Mouse (Mus musculus) ES-Bruce4 (cell line): ENCODE measurements at regions not wholly inside any gene's neighbourhood (a gene's known extent, or its start where the extent isn't known, plus 50 kb on each side); places are given as distances from the start of the nearest gene placed in this dataset.

ENCODE experiments used
- H3K27ac ChIP-seq: 2 replicates; pipeline ENCODE4 v1.5.1; 2012; ENCODE audit warnings: low read length, inconsistent platforms; ENCODE audit not compliant: insufficient read depth
- H3K27me3 ChIP-seq: 2 replicates; pipeline ENCODE4 v1.6.1; 2012; ENCODE audit warnings: mild to moderate bottlenecking, low read length, inconsistent platforms; ENCODE audit not compliant: control insufficient read depth, poor library complexity, insufficient read depth, severe bottlenecking
- H3K36me3 ChIP-seq: 2 replicates; pipeline ENCODE4 v1.6.1; 2012; ENCODE audit warnings: inconsistent platforms, mild to moderate bottlenecking, low read length, moderate library complexity; ENCODE audit not compliant: control insufficient read depth, poor library complexity, insufficient read depth, severe bottlenecking
- H3K4me1 ChIP-seq: one replicate; pipeline ENCODE4 v1.8.1; 2011; ENCODE audit warnings: low read length; ENCODE audit not compliant: control insufficient read depth, insufficient read depth
- H3K4me3 ChIP-seq: 2 replicates; pipeline ENCODE4 v1.5.1; 2011; ENCODE audit warnings: low read depth, mild to moderate bottlenecking, low read length
- H3K9ac ChIP-seq: 2 replicates; pipeline ENCODE4 v1.6.1; 2012; ENCODE audit warnings: low read depth, mild to moderate bottlenecking, inconsistent platforms; ENCODE audit not compliant: poor library complexity, severe bottlenecking
- H3K9me3 ChIP-seq: replicated peaks from 2 replicates; pipeline ENCODE4 v1.6.1; 2012; ENCODE audit warnings: mild to moderate bottlenecking, low read length, inconsistent platforms; ENCODE audit not compliant: control insufficient read depth, poor library complexity, insufficient read depth, severe bottlenecking
- CTCF ChIP-seq: IDR thresholded peaks from one replicate; pipeline ENCODE4 v1.8.1; 2011; ENCODE audit warnings: low read depth, low read length
- EP300 ChIP-seq: IDR thresholded peaks from 2 replicates; pipeline ENCODE4 v1.6.1; 2011; ENCODE audit warnings: low read depth, low read length; ENCODE audit not compliant: insufficient read depth
- POLR2A ChIP-seq: IDR thresholded peaks from one replicate; pipeline ENCODE4 v1.8.1; 2011; ENCODE audit warnings: low read length; ENCODE audit not compliant: insufficient read depth

DNA sequence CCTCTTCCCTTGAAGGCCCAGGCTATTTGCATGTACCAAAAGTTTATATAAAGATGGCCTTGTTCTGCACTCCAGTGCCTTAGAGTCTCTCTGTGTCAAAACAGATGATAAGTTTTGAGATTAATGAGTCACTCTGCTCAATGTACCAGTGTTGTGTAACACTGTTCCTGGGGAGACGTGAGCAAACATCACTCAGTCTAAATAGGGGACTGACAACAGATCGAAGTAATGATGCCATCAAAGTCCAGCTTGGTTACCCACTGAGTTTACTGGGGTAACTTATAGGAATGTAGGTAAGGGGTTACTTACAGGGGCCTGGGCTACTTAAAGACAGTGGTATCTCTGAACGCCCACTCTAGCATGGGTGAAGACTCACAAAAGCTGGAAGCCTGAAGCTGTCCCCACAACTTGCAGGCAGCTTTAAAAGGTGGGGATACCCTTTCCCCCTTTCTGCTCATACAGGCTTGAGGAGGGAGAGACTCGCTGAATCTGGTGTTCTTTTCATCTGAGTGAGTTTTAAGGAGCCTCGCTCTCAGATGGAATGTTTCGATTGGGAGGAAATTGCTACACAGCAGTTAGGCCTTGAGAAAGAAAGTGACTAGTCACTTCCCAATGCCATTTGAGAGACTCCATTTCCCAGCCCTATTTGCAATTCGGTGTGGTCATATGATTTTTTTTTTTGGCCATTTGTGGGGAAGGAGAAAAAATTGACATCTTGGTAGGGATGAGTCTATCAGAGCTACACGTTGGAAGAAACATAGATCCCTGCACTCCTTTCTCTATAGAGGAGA lies 134.4 kb upstream of the Atp6ap2 start:
- Histone ChIP-seq H3K36me3 (no peaks in the 10 kb centered on the region), H3K9ac (no peak overlapping the region), H3K27me3 (no peaks in the 10 kb centered on the region), H3K27ac (no peak overlapping the region), H3K9me3 (no peaks in the 10 kb centered on the region), H3K4me3 (no peak overlapping the region), H3K4me1 (no peaks in the 10 kb centered on the region)
- TF ChIP-seq CTCF (no peak), EP300 (no peak), POLR2A (no peak)

GRCm38 (mm10) chrX:12461657-12462056 lies 125.9 kb upstream of the Atp6ap2 start:
- H3K9me3 ChIP-seq, result no peaks in the 10 kb centered on the region
- H3K4me3 ChIP-seq, result no peak overlapping the region
- no peaks in the 10 kb centered on the region for H3K36me3 ChIP-seq
- H3K9ac ChIP-seq, result no peak overlapping the region
- H3K27ac ChIP-seq, result no peak overlapping the region
- H3K4me1 ChIP-seq, result no peaks in the 10 kb centered on the region
- TF ChIP-seq POLR2A (no peak), EP300 (no peak), CTCF (no peak)
- no peaks in the 10 kb centered on the region for H3K27me3 ChIP-seq

GRCm38 (mm10) chrX:12462936-12463647 lies 124.5 kb upstream of the Atp6ap2 start:
- H3K27me3 ChIP-seq, result no peaks in the 10 kb centered on the region
- TF ChIP-seq EP300 (no peak), CTCF (no peak)
- H3K4me3 ChIP-seq, result no peak overlapping the region

DNA sequence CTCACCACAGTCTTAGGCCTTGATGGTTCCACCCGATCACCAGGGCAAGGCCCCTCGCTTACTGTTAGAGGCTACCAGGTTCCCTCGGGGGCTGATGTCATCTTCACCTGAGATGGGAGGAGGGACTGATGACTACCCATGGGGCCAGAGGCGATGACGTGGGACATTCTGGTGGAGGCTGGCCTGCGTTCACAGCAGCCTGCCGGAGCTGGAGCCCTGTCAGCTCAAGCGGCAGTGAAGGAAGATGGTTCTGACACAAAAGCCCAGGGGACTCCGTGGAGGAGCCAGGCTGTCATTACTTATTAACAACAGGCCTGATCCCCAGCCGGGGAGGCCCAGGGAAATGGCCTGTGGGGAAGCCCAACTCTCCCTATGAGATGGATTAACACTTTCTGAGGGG lies 121.3 kb upstream of the Atp6ap2 start:
- no peaks in the 10 kb centered on the region for H3K9me3 ChIP-seq
- no peaks in the 10 kb centered on the region for H3K36me3 ChIP-seq
- no peak for TF ChIP-seq POLR2A
- no peak for TF ChIP-seq EP300
- TF ChIP-seq CTCF, result no peak
- H3K4me3 ChIP-seq, result no peak overlapping the region
- no peaks in the 10 kb centered on the region for H3K4me1 ChIP-seq
- H3K9ac ChIP-seq, result no peak overlapping the region
- H3K27ac ChIP-seq, result no peak overlapping the region
- H3K27me3 ChIP-seq, result no peaks in the 10 kb centered on the region

More at GRCm38 (mm10) chrX:12462936-12463647, 124.5 kb upstream of the Atp6ap2 start:
- H3K4me1 ChIP-seq, result no peaks in the 10 kb centered on the region
- no peak overlapping the region for H3K27ac ChIP-seq
- no peaks in the 10 kb centered on the region for H3K36me3 ChIP-seq
- no peaks in the 10 kb centered on the region for H3K9me3 ChIP-seq
- no peak overlapping the region for H3K9ac ChIP-seq

- no peak for TF ChIP-seq POLR2A
- TF ChIP-seq EP300, result no peak
- TF ChIP-seq CTCF, result no peak
Observed at GRCm38 (mm10) chrX:12466897-12467296, 120.7 kb upstream of the Atp6ap2 start.

GRCm38 (mm10) chrX:12467528-12468179 lies 119.9 kb upstream of the Atp6ap2 start:
- no peaks in the 10 kb centered on the region for H3K27me3 ChIP-seq

More at GRCm38 (mm10) chrX:12466897-12467296, 120.7 kb upstream of the Atp6ap2 start:
- Histone ChIP-seq H3K27ac (no peak overlapping the region), H3K9ac (no peak overlapping the region), H3K4me3 (no peak overlapping the region), H3K9me3 (no peaks in the 10 kb centered on the region), H3K27me3 (no peaks in the 10 kb centered on the region), H3K36me3 (no peaks in the 10 kb centered on the region), H3K4me1 (no peaks in the 10 kb centered on the region)

More at GRCm38 (mm10) chrX:12467528-12468179, 119.9 kb upstream of the Atp6ap2 start:
- Histone ChIP-seq H3K36me3 (no peaks in the 10 kb centered on the region), H3K4me1 (no peaks in the 10 kb centered on the region), H3K4me3 (0 out of 2 replicates have a peak overlapping the region, but pooled peaks have one; percentile 10), H3K9ac (no peak overlapping the region), H3K9me3 (no peaks in the 10 kb centered on the region), H3K27ac (no peak overlapping the region)
- TF ChIP-seq EP300 (no peak), CTCF (no peak), POLR2A (no peak)
